Mouse (Mus musculus) urinary bladder, postnatal 4 days (tissue): ENCODE measurements around the gene Cnnm1.

Experiments used
- DNase-seq, 2 experiments: peaks; one replicate each; pipeline ENCODE4 v3.0.0; 2021 to 2022; ENCODE audit warnings: low spot score in 2 of 2

Gene Cnnm1

DNA sequence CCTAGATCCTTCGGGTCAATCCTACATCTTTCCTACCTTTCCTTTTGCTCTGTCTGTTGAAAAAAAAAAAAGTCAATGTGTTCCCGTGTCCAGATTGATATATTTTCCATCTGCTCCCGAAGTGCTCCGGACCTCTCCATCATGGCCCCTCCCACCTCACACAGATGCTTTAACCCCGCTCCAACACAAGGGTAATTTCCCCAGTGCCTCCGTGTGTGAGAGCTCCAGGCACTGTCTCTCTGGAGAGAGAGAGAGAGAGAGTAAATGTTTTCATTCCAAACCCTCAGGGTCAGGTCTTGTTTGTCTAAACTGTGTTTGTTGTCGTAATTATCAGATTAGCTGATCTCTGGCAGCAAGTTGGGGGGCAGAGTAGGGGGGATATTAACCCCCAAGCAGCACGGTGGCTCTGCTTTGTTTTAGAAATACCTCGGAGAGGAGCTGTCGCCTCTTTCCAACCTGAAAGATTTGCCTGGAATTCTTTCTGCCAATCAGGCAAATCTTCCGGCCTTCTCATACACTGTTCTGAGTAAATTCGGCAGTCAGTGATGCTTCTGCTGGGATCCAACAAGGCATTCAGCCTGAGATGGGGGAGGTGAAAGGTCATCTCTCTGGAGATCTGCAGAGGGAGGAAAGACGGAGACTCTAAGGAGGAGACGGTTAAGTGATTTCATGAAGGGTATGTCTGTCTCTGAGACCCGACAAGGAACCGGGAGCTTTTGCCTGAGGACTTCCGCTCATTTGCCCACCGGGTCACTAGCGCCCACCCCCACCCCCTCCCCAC is 106.3 kb downstream of the Cnnm1 start:
- DNase-seq = no peak
